Mouse (Mus musculus) heart, embryonic 16.5 days (tissue): ENCODE results near the gene Rab1a. TPM values are rescaled to one million over a fixed set of nuclear protein-coding genes. Genes with fewer than 3 reads are reported as not detected.
A peak's percentile ranks its signal among the peaks of the same experiment; 100 is the strongest.

ENCODE experiments used
- ATAC-seq: fragments of 200-750 bp; cut with Nextera tagmentation; replicated peaks from 2 replicates; pipeline ENCODE4 v1.8.0; 2017; ENCODE audit warnings: moderate number of reproducible peaks; ENCODE audit not compliant: insufficient read depth, low FRiP score; ENCODE audit errors: extremely low read depth
- H3K27ac ChIP-seq: fragments of 300-500 bp; sonication (generic); 2 replicates; pipeline ENCODE4 v1.5.1; 2014; ENCODE audit warnings: mild to moderate bottlenecking, low read length, control low read depth, moderate library complexity
- H3K27me3 ChIP-seq: fragments of 300-500 bp; sonication (generic); 2 replicates; pipeline ENCODE4 v1.6.1; 2014; ENCODE audit warnings: low read length, mixed read lengths; ENCODE audit not compliant: control insufficient read depth, insufficient read depth
- H3K36me3 ChIP-seq: fragments of 300-500 bp; sonication (generic); 2 replicates; pipeline ENCODE4 v1.6.1; 2014; ENCODE audit not compliant: control insufficient read depth, insufficient read depth
- H3K4me1 ChIP-seq: fragments of 300-500 bp; sonication (generic); 2 replicates; pipeline ENCODE4 v1.6.1; 2014; ENCODE audit warnings: low read length, mixed read lengths; ENCODE audit not compliant: control insufficient read depth, insufficient read depth
- H3K4me2 ChIP-seq: fragments of 300-500 bp; sonication (generic); 2 replicates; pipeline ENCODE4 v1.6.1; 2014; ENCODE audit warnings: low read depth, mild to moderate bottlenecking, control low read depth, low read length
- H3K4me3 ChIP-seq: fragments of 300-500 bp; sonication (generic); 2 replicates; pipeline ENCODE4 v1.5.1; 2014; ENCODE audit warnings: mild to moderate bottlenecking, control low read depth, low read length
- H3K9ac ChIP-seq: fragments of 300-500 bp; sonication (generic); 2 replicates; pipeline ENCODE4 v1.6.1; 2014; ENCODE audit warnings: low read length, control low read depth
- H3K9me3 ChIP-seq: fragments of 300-500 bp; sonication (generic); replicated peaks from 2 replicates; pipeline ENCODE4 v1.6.1; 2016; ENCODE audit warnings: low read length; ENCODE audit not compliant: control insufficient read depth
- WGBS: fragments of 180-500 bp; shearing (Covaris S2); extraction: QIAGEN DNeasy Blood & Tissue Kit; methylation state at CpG from one replicate; pipeline ENCODE4 v1.1.7; 2014; 5-methylcytosine and 5-hydroxymethylcytosine counted together
- polyA plus RNA-seq: library from polyadenylated mRNA; unstranded; fragments of >200 nt; fragmentation: Nextera tagmentation; extraction: Ambion mirVana; gene quantifications from 2 replicates; pipeline ENCODE4 v1.2.1, GENCODE M21; 2015

Rab1a gene
- polyA plus RNA-seq, 1 experiment from 2014 or later: 228 TPM

- ATAC-seq: peak; percentile 98
- H3K4me1 ChIP-seq: peaks cover 31% of the 10 kb centered on the region
Measured at GRCm38 (mm10) chr11:20249296-20250110, 48.3 kb downstream of the Rab1a start, which contains the start of gene Cep68. Cep68 (minus strand) TSS chr11:20249429.

DNA sequence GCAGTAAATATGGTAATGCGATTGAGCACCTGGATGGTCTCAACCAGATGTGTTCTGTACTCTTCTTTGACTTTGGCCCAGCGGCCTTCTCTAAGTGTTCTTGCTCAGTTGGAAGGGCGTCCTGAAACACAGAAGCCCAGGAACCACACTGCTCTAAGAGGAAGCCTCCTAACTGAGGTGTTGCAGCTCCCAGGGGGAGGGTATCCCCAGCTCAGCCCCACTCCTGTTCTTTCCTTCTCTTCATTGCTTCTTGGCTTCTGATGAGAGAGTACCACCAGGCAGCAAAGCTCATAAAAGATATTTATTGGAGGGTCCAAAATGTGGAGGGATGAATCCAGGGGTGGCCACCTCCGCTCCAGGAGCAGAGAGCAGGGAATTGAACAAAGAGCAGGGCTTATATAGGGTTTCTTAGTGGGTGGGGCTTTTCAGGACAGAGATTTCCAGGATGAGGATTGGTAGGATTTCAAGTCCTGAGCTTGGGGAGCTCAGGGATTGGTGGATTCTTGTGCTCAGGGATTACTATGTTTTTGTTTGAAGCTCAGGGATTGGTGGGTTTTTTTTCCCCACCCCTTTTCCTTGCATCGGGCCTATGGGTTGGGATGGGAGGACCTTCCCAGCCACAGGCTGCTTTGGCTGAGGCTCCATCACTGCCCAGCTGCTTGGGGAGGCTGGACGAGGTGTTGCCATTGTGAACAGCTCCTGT, 49.4 kb downstream of the Rab1a start:
- no peak overlapping the region for H3K4me3 ChIP-seq
- 87% methylated on average over 6 of the region's 6 CpGs for WGBS
- no peak overlapping the region for H3K4me2 ChIP-seq

More at GRCm38 (mm10) chr11:20249296-20250110, 48.3 kb downstream of the Rab1a start, which contains the start of gene Cep68:
- peak within 1 kb of the TSS; percentile 64 for H3K4me3 ChIP-seq
- peak within 1 kb of the TSS; percentile 95 for H3K4me2 ChIP-seq
- H3K27ac ChIP-seq: peak within 1 kb of the TSS; percentile 79
- no peaks in the 10 kb centered on the region for H3K36me3 ChIP-seq
- H3K27me3 ChIP-seq: no peaks in the 10 kb centered on the region
- peak within 1 kb of the TSS; percentile 82 for H3K9ac ChIP-seq
- H3K9me3 ChIP-seq: peaks cover 3% of the 10 kb centered on the region; the same call in 1 of the 2 replicates
- under 1% methylated on average over 57 of the region's 59 CpGs for WGBS

DNA sequence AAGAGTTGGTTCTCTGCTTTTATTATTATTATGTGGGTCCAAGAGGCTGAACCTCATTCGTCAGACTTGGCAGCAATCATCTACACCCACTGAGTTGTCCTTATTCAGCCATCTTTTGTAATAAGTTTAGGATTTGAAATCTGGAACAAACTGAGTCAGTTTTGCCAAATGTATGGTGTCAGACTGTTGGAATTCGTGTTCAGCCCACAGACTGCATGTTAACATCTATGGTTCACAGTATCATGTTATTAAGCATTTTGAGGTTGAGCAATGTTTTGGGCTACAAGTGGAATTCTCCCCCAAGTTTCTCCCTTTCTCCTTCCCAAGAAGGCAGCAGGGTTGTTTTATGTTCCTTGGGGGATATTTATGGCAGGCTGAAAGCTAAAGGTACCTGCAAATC, 51.9 kb downstream of the Rab1a start:
- WGBS: 60% methylated on average over 2 of the region's 2 CpGs
- H3K4me3 ChIP-seq: no peak overlapping the region
- ATAC-seq: no peak
- no peaks in the 10 kb centered on the region for H3K36me3 ChIP-seq
- peaks cover 3% of the 10 kb centered on the region; the same call in 1 of the 2 replicates for H3K9me3 ChIP-seq
- H3K27ac ChIP-seq: no peak overlapping the region
- peaks cover 5% of the 10 kb centered on the region for H3K4me1 ChIP-seq
- no peak overlapping the region for H3K4me2 ChIP-seq
- no peaks in the 10 kb centered on the region for H3K27me3 ChIP-seq
- H3K9ac ChIP-seq: no peak overlapping the region

More for the DNA sequence above, 49.4 kb downstream of the Rab1a start:
- peaks cover 3% of the 10 kb centered on the region; the same call in 1 of the 2 replicates for H3K9me3 ChIP-seq
- H3K4me1 ChIP-seq: peaks cover 29% of the 10 kb centered on the region
- no peak for ATAC-seq
- H3K27ac ChIP-seq: no peak overlapping the region
- no peaks in the 10 kb centered on the region for H3K36me3 ChIP-seq
- H3K9ac ChIP-seq: no peak overlapping the region; the same call in 1 of the 2 replicates
- no peaks in the 10 kb centered on the region for H3K27me3 ChIP-seq

DNA sequence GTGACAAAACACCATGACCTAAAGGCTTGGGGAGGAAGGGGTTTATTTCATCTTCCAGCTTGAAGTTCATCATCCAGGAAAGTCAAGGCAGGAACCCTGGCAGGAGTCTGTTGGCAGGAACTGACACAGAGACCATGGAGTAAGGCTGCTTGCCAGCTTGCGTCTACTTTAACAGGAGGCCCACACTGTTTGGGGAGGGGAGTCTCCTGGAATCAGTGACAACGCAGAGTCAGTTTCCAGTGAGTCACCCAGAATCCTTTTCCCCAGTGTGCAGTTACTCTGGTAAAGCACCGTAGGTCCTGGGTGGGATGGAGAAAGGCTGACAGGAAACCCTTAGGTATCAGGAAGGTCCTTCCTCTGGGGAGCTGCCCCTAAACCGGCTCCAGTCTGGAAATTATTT, 53.6 kb downstream of the Rab1a start:
- Histone ChIP-seq H3K4me2 (no peak overlapping the region), H3K4me3 (no peak overlapping the region), H3K4me1 (peaks cover 2% of the 10 kb centered on the region), H3K9ac (no peak overlapping the region), H3K27me3 (no peaks in the 10 kb centered on the region), H3K27ac (no peak overlapping the region), H3K9me3 (peaks cover 3% of the 10 kb centered on the region; the same call in 1 of the 2 replicates), H3K36me3 (no peaks in the 10 kb centered on the region)
- no peak for ATAC-seq
- 72% methylated on average over 4 of the region's 4 CpGs for WGBS

DNA sequence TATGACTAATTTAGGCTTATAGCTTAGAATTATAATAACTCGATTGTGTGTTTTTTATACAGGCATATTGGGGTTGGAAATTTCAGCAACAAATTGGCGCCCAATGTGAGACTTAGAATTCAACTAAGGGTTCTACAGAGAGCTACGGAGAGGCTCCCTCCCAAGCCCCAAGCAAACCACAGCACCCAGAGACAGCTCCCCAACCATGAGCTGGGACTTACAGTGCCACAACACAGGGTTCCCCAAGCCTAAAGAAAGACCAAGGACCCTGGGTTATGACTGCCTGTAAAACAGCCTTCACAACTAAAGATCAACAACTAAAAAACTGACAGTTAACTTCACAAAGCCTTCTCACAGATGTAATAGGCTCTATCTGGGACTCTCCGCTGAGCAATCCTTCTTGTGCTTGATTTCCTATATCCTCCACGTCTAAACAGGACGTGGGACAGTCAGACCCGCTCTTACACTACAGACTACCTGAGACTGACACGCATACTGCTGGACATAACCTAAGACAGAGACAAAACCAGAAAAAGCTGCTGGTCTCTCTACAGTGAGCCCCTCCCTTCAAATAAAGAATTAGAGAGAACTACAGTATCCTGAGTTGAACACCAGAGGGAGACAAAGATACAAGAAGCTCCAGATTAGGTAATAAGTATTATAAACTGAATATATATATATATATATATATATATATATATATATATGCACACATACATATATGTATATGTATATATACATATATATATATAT, 61.6 kb downstream of the Rab1a start:
- H3K4me2 ChIP-seq: no peak overlapping the region
- WGBS: 53% methylated on average over 8 of the region's 8 CpGs
- H3K27ac ChIP-seq: no peak overlapping the region
- H3K4me3 ChIP-seq: no peak overlapping the region
- H3K9ac ChIP-seq: no peak overlapping the region
- H3K27me3 ChIP-seq: no peaks in the 10 kb centered on the region
- no peaks in the 10 kb centered on the region for H3K4me1 ChIP-seq
- no peaks in the 10 kb centered on the region for H3K36me3 ChIP-seq
- H3K9me3 ChIP-seq: no peaks in the 10 kb centered on the region
- no peak for ATAC-seq

GRCm38 (mm10) chr11:20269885-20270284, 68.7 kb downstream of the Rab1a start:
- H3K4me1 ChIP-seq: no peaks in the 10 kb centered on the region
- no peak overlapping the region for H3K27ac ChIP-seq
- WGBS: 63% methylated on average over 6 of the region's 6 CpGs
- H3K36me3 ChIP-seq: no peaks in the 10 kb centered on the region
- H3K9ac ChIP-seq: no peak overlapping the region
- no peaks in the 10 kb centered on the region for H3K9me3 ChIP-seq
- ATAC-seq: no peak
- H3K4me3 ChIP-seq: no peak overlapping the region
- H3K4me2 ChIP-seq: no peak overlapping the region
- no peaks in the 10 kb centered on the region for H3K27me3 ChIP-seq

- no peak for ATAC-seq
- H3K36me3 ChIP-seq: no peaks in the 10 kb centered on the region
- H3K27ac ChIP-seq: no peak overlapping the region
- no peak overlapping the region for H3K4me2 ChIP-seq
- H3K4me1 ChIP-seq: 0 out of 2 replicates have a peak, but pooled peaks cover 6% of the 10 kb centered on the region
- no peaks in the 10 kb centered on the region for H3K27me3 ChIP-seq
- H3K9ac ChIP-seq: no peak overlapping the region
- WGBS: 67% methylated on average over 2 of the region's 2 CpGs
- H3K9me3 ChIP-seq: no peaks in the 10 kb centered on the region
- no peak overlapping the region for H3K4me3 ChIP-seq
Measured at GRCm38 (mm10) chr11:20275974-20276373, 74.7 kb downstream of the Rab1a start.
